Comparison of ENCODE assay signal across 10 mouse cellular contexts in the genomic region with DNA sequence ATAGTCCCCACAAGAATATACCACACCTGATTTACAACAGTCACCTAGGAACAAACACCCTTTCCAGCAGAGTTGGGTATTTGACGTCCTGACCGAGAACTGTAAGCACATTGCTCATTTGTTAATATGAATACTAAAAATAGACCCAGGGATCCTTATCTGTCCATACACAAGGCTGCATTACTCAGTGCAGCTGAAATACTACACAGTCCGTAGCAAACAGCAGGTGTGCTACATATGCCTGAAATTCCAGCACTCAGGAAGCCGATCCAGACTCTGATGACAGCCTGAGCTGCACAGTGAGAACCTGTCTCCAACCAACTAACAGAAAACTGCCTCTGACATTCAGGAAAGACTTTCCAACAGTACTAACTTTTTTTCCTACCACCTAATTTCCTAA. TPM values are rescaled to one million over a fixed set of nuclear protein-coding genes. Genes with fewer than 3 reads are reported as not detected.
DNase-seq lines count a peak whose midpoint lies in the region; ATAC-seq lines count a peak whose summit lies in the region.
"Had no signal": no experiment of that assay in that cellular context is flagged by ENCODE, and none has a peak within 500 bp of the region (broad histone marks: within the 10 kb centered on the region; RNA-seq: fewer than 3 reads in every experiment).

No protein-coding gene starts in this region.

- no peaks in the 10 kb centered on the region for H3K9me3 ChIP-seq in heart, embryonic 12.5 days (replicated peaks)
- no peaks in the 10 kb centered on the region for H3K9me3 ChIP-seq in megakaryocyte, embryonic 14.5 days
- H3K9me3 ChIP-seq in heart, embryonic 16.5 days (replicated peaks; ENCODE audit: control insufficient read depth, low read length): no peaks in the 10 kb centered on the region
- H3K9me3 ChIP-seq in stomach, embryonic 15.5 days: no peaks in the 10 kb centered on the region
- H3K9me3 ChIP-seq: hindbrain, embryonic 13.5 days had no signal

- peaks cover 21% of the 10 kb centered on the region for H3K4me1 ChIP-seq in heart, embryonic 12.5 days (replicated peaks)
- peaks cover 84% of the 10 kb centered on the region for H3K4me1 ChIP-seq in megakaryocyte, embryonic 14.5 days
- H3K4me1 ChIP-seq in heart, embryonic 16.5 days (ENCODE audit: control insufficient read depth, insufficient read depth, low read length): peaks cover 14% of the 10 kb centered on the region
- H3K4me1 ChIP-seq in stomach, embryonic 15.5 days: no peaks in the 10 kb centered on the region

- intact Hi-C loops in heart, postnatal 10 days (cut with DNase I): no loop called here
- intact Hi-C loops in left cerebral cortex, postnatal 4 days (cut with DNase I): no loop called here

- peak overlapping the region; percentile 25; the same call in 1 of the 2 replicates for H3K27ac ChIP-seq in heart, embryonic 12.5 days (ENCODE audit: poor library complexity, severe bottlenecking)
- H3K27ac ChIP-seq in heart, embryonic 16.5 days (ENCODE audit: low read length): no peak overlapping the region
- no peak overlapping the region for H3K27ac ChIP-seq in stomach, embryonic 15.5 days
- H3K27ac ChIP-seq: hindbrain, embryonic 13.5 days; layer of hippocampus, adult 2 months had no signal

- H3K4me2 ChIP-seq in heart, embryonic 12.5 days: peak overlapping the region; percentile 92
- peak overlapping the region; percentile 73 for H3K4me2 ChIP-seq in heart, embryonic 16.5 days (ENCODE audit: low read depth, low read length)
- peak overlapping the region; percentile 92 for H3K4me2 ChIP-seq in stomach, embryonic 15.5 days
- H3K4me2 ChIP-seq: hindbrain, embryonic 13.5 days had no signal

- H3K27me3 ChIP-seq in heart, embryonic 12.5 days (replicated peaks): peaks cover 12% of the 10 kb centered on the region; the same call in 1 of the 2 replicates
- H3K27me3 ChIP-seq in megakaryocyte, embryonic 14.5 days (replicated peaks): no peaks in the 10 kb centered on the region
- no peaks in the 10 kb centered on the region; the same call in 1 of the 2 replicates for H3K27me3 ChIP-seq in heart, embryonic 16.5 days (ENCODE audit: control insufficient read depth, insufficient read depth, low read length)
- H3K27me3 ChIP-seq in stomach, embryonic 15.5 days (replicated peaks): no peaks in the 10 kb centered on the region

- no peaks in the 10 kb centered on the region for H3K36me3 ChIP-seq in heart, embryonic 12.5 days
- H3K36me3 ChIP-seq in megakaryocyte, embryonic 14.5 days (replicated peaks; ENCODE audit: low read length): peaks cover 38% of the 10 kb centered on the region
- H3K36me3 ChIP-seq in heart, embryonic 16.5 days (ENCODE audit: control insufficient read depth, insufficient read depth): no peaks in the 10 kb centered on the region
- no peaks in the 10 kb centered on the region for H3K36me3 ChIP-seq in stomach, embryonic 15.5 days
- H3K36me3 ChIP-seq: hindbrain, embryonic 13.5 days had no signal

- no peak for DNase-seq in heart, postnatal 10 days
- DNase-seq in left cerebral cortex, postnatal 4 days: no peak
- no peak for DNase-seq in thymus, postnatal 4 days

- H3K9ac ChIP-seq in heart, embryonic 12.5 days: peak overlapping the region; percentile 49; the same call in 1 of the 2 replicates
- no peak overlapping the region for H3K9ac ChIP-seq in heart, embryonic 16.5 days (ENCODE audit: low read length)
- no peak overlapping the region for H3K9ac ChIP-seq in stomach, embryonic 15.5 days
- H3K9ac ChIP-seq: hindbrain, embryonic 13.5 days had no signal

- ATAC-seq in heart, embryonic 12.5 days (ENCODE audit: insufficient number of reproducible peaks, low FRiP score): peak; percentile 60; the same call in 1 of the 2 replicates
- no peak for ATAC-seq in megakaryocyte, adult 5-6 weeks (ENCODE audit: poor library complexity, severe bottlenecking)
- 0 out of 2 replicates have a peak, but pooled peaks have one; percentile 30 for ATAC-seq in heart, embryonic 16.5 days (replicated peaks; ENCODE audit: extremely low read depth, insufficient read depth, low FRiP score)
- ATAC-seq in stomach, embryonic 15.5 days (ENCODE audit: insufficient read depth, low FRiP score, low read depth): peak; percentile 61; the same call in 1 of the 2 replicates

- H3K4me3 ChIP-seq in heart, embryonic 12.5 days: peak overlapping the region; percentile 70
- peak overlapping the region; percentile 97 for H3K4me3 ChIP-seq in megakaryocyte, embryonic 14.5 days (replicated peaks)
- H3K4me3 ChIP-seq in heart, embryonic 16.5 days (ENCODE audit: low read length): peak overlapping the region; percentile 4; the same call in 1 of the 2 replicates
- H3K4me3 ChIP-seq in stomach, embryonic 15.5 days (replicated peaks): peak overlapping the region; percentile 10
- H3K4me3 ChIP-seq: hindbrain, embryonic 13.5 days; layer of hippocampus, adult 2 months had no signal

- 11% methylated on average over 4 of the region's 4 CpGs for WGBS in heart, embryonic 12.5 days
- 23% methylated on average over 4 of the region's 4 CpGs for WGBS in heart, embryonic 16.5 days
- WGBS in stomach, embryonic 15.5 days: 41% methylated on average over 4 of the region's 4 CpGs

RNA-seq across cellular contexts. Expression of gene Gcnt1, which starts 17.8 kb away (rescaled TPM):
- polyA plus RNA-seq in heart, embryonic 12.5 days (2016; fragmentation: Nextera tagmentation; extraction: Ambion mirVana): 12.7 and 13.2 TPM in 2 replicates
- total RNA-seq in heart, postnatal 10 days (2021): 10 to 100 TPM; 11.4 to 13.6 TPM
- polyA plus RNA-seq in megakaryocyte, embryonic 14.5 days (2012; ENCODE audit: insufficient read depth, low replicate concordance): 0.73 TPM in 1 of 2 replicates, not detected in the other
- 44.5 and 46.8 TPM in 2 replicates for total RNA-seq in megakaryocyte, adult 5-6 weeks (2015)
- 45.1 and 51.0 TPM in 2 replicates for total RNA-seq in megakaryocyte, adult 5-6 weeks (2017)
- polyA plus RNA-seq in heart, embryonic 16.5 days (2015; fragmentation: Nextera tagmentation; extraction: Ambion mirVana): 6.0 and 6.2 TPM in 2 replicates
- 7.4 and 8.3 TPM in 2 replicates for polyA plus RNA-seq in stomach, embryonic 15.5 days (2015; fragmentation: Nextera tagmentation; extraction: Ambion mirVana)
- 1 to 10 TPM; 1.1 to 1.2 TPM for total RNA-seq in left cerebral cortex, postnatal 4 days (2021)

RNA-seq across cellular contexts. Expression of gene Rfk, which starts 39.0 kb away (rescaled TPM):
- polyA plus RNA-seq in heart, embryonic 12.5 days (2016; fragmentation: Nextera tagmentation; extraction: Ambion mirVana): 76.1 and 85.8 TPM in 2 replicates
- 10 to 100 TPM; 54.2 to 55.8 TPM for total RNA-seq in heart, postnatal 10 days (2021)
- polyA plus RNA-seq in megakaryocyte, embryonic 14.5 days (2012; ENCODE audit: insufficient read depth, low replicate concordance): 15.5 and 50.4 TPM in 2 replicates
- total RNA-seq in megakaryocyte, adult 5-6 weeks (2015): 70.7 and 70.8 TPM in 2 replicates
- total RNA-seq in megakaryocyte, adult 5-6 weeks (2017): 24.0 and 26.4 TPM in 2 replicates
- 68.8 and 68.9 TPM in 2 replicates for polyA plus RNA-seq in heart, embryonic 16.5 days (2015; fragmentation: Nextera tagmentation; extraction: Ambion mirVana)
- 80.8 and 92.6 TPM in 2 replicates for polyA plus RNA-seq in stomach, embryonic 15.5 days (2015; fragmentation: Nextera tagmentation; extraction: Ambion mirVana)
- 10 to 100 TPM; 42.9 to 43.7 TPM for total RNA-seq in left cerebral cortex, postnatal 4 days (2021)

Comparison
In these comparisons a context has a peak if more than half of its experiments do, and no peak if none do; other contexts are left out.
1. H3K4me3 ChIP-seq: peak in every context shown above with its lines; median percentile 97 in megakaryocyte, embryonic 14.5 days; 70 in heart, embryonic 12.5 days; 10 in stomach, embryonic 15.5 days; 4 in heart, embryonic 16.5 days.